Comparison of ENCODE assay signal across 8 mouse cellular contexts in the genomic region with DNA sequence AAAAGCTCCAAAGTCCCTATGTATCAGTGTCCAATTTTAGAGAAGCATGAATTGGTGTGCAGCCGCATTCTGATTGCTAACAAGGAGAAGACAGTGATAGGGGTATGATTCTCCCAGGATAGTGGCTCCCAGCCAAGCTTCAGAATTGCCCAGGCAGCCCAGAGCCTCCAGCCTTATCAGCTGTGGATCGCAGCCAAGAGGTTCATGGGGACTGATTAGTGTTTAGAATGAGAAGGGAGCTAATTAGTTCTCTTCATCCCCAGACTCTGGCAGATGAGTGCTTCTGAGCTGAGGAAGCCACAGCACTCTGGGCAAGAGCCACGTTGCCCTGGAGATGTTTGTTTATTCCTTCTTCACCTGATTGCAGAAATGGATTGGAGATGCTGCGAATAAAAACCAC.
DNase-seq lines count a peak whose midpoint lies in the region; ATAC-seq and TF ChIP-seq lines count a peak whose summit lies in the region.
"Had no signal": no experiment of that assay in that cellular context is flagged by ENCODE, and none has a peak within 500 bp of the region (broad histone marks: within the 10 kb centered on the region; RNA-seq: fewer than 3 reads in every experiment).

No protein-coding gene starts in this region.

- H3K79me2 ChIP-seq in myocyte (ENCODE audit: control insufficient read depth, insufficient read depth), result no peaks in the 10 kb centered on the region

- H3K27ac ChIP-seq in neural tube, embryonic 13.5 days (replicated peaks), result 0 out of 2 replicates have a peak overlapping the region, but pooled peaks have one; percentile 0
- no peak overlapping the region for H3K27ac ChIP-seq in embryonic facial prominence, embryonic 15.5 days (replicated peaks)
- H3K27ac ChIP-seq: neural tube, embryonic 12.5 days had no signal

- H3K36me3 ChIP-seq in neural tube, embryonic 13.5 days, result no peaks in the 10 kb centered on the region
- H3K36me3 ChIP-seq in embryonic facial prominence, embryonic 15.5 days, result no peaks in the 10 kb centered on the region
- H3K36me3 ChIP-seq in myocyte (ENCODE audit: control insufficient read depth, insufficient read depth), result no peaks in the 10 kb centered on the region
- H3K36me3 ChIP-seq: neural tube, embryonic 12.5 days had no signal

- H3K9ac ChIP-seq in neural tube, embryonic 13.5 days, result no peak overlapping the region
- H3K9ac ChIP-seq in embryonic facial prominence, embryonic 15.5 days, result no peak overlapping the region
- H3K9ac ChIP-seq: neural tube, embryonic 12.5 days had no signal

- H3ac ChIP-seq in myocyte (ENCODE audit: control insufficient read depth, insufficient read length), result no peak overlapping the region

- H3K4me3 ChIP-seq in neural tube, embryonic 13.5 days, result no peak overlapping the region
- H3K4me3 ChIP-seq in embryonic facial prominence, embryonic 15.5 days (replicated peaks), result no peak overlapping the region
- no peak overlapping the region for H3K4me3 ChIP-seq in myocyte
- H3K4me3 ChIP-seq: neural tube, embryonic 12.5 days had no signal

- DNase-seq in neural tube, embryonic 10.5 days (ENCODE audit: extremely low spot score, low spot score), result no peak
- DNase-seq in layer of hippocampus, adult 9-11 months, result peak; percentile 69
- DNase-seq in spleen, postnatal 14 days (ENCODE audit: low spot score in 2 of 2), result no peak
- DNase-seq in embryo, embryonic 10 days (ENCODE audit: low spot score), result no peak

- H3K4me2 ChIP-seq in neural tube, embryonic 13.5 days, result no peak overlapping the region
- H3K4me2 ChIP-seq in embryonic facial prominence, embryonic 15.5 days (replicated peaks), result no peak overlapping the region
- peak overlapping the region; percentile 21 for H3K4me2 ChIP-seq in myocyte (ENCODE audit: low read depth)
- H3K4me2 ChIP-seq: neural tube, embryonic 12.5 days had no signal

- no peak for TF ChIP-seq POLR2A in myocyte (IDR thresholded peaks at IDR 0.05; ENCODE audit: insufficient read length, low read depth)

- no peaks in the 10 kb centered on the region for H3K27me3 ChIP-seq in neural tube, embryonic 13.5 days
- no peaks in the 10 kb centered on the region for H3K27me3 ChIP-seq in embryonic facial prominence, embryonic 15.5 days
- no peaks in the 10 kb centered on the region for H3K27me3 ChIP-seq in myocyte (ENCODE audit: control insufficient read depth, insufficient read depth, insufficient read length)
- H3K27me3 ChIP-seq: neural tube, embryonic 12.5 days had no signal

- WGBS in neural tube, embryonic 13.5 days, result 53% methylated on average over 4 of the region's 4 CpGs
- WGBS in embryonic facial prominence, embryonic 15.5 days, result 56% methylated on average over 4 of the region's 4 CpGs

- no peaks in the 10 kb centered on the region for H3K9me3 ChIP-seq in neural tube, embryonic 13.5 days
- H3K9me3 ChIP-seq in embryonic facial prominence, embryonic 15.5 days (replicated peaks), result no peaks in the 10 kb centered on the region
- H3K9me3 ChIP-seq: neural tube, embryonic 12.5 days had no signal

- peak; percentile 86 for ATAC-seq in neural tube, embryonic 13.5 days (ENCODE audit: low read depth)
- peak; percentile 57; the same call in 1 of the 2 replicates for ATAC-seq in embryonic facial prominence, embryonic 15.5 days (ENCODE audit: insufficient number of reproducible peaks, low FRiP score, low TSS enrichment, low read depth)

- H3K4me1 ChIP-seq in neural tube, embryonic 13.5 days (replicated peaks), result no peaks in the 10 kb centered on the region
- no peaks in the 10 kb centered on the region for H3K4me1 ChIP-seq in embryonic facial prominence, embryonic 15.5 days
- H3K4me1 ChIP-seq: neural tube, embryonic 12.5 days had no signal

TF ChIP-seq in myocyte, 11 proteins besides CTCF, POLR2A, EP300 and RAD21:
- no peak for TF ChIP-seq MAX (IDR thresholded peaks at IDR 0.05; ENCODE audit: low read depth)
- no peak for TF ChIP-seq USF1 (IDR thresholded peaks at IDR 0.05; ENCODE audit: low read depth)
- no peak for TF ChIP-seq MYOD1 (IDR thresholded peaks at IDR 0.05; ENCODE audit: control insufficient read depth in 1 of 3, insufficient read length in 2 of 3, low read depth in 2 of 3)
- TF ChIP-seq E2F4 (IDR thresholded peaks at IDR 0.05; ENCODE audit: insufficient read depth), result no peak
- no peak for TF ChIP-seq TCF3 (IDR thresholded peaks at IDR 0.05; ENCODE audit: insufficient read length, low read depth)
- TF ChIP-seq SRF (IDR thresholded peaks at IDR 0.05; ENCODE audit: control insufficient read depth, insufficient read length, low read depth), result no peak
- no peak for TF ChIP-seq TCF12 (IDR thresholded peaks at IDR 0.05; ENCODE audit: insufficient read depth, poor library complexity, severe bottlenecking)
- TF ChIP-seq POLR2AphosphoS2 (IDR thresholded peaks at IDR 0.05; ENCODE audit: insufficient read length, low read depth), result no peak
- TF ChIP-seq REST (IDR thresholded peaks at IDR 0.05; ENCODE audit: insufficient read depth, insufficient read length), result no peak
- no peak for TF ChIP-seq CEBPB (IDR thresholded peaks at IDR 0.05; ENCODE audit: insufficient read depth, poor library complexity, severe bottlenecking)
- no peak for TF ChIP-seq MYOG (IDR thresholded peaks at IDR 0.05; ENCODE audit: control insufficient read depth in 1 of 3, insufficient read depth in 1 of 3, insufficient read length in 2 of 3, low read depth in 2 of 3)
